Mouse (Mus musculus) heart, embryonic 15.5 days (tissue): Measurements from ENCODE around the gene Zkscan4. TPM values are rescaled to one million over a fixed set of nuclear protein-coding genes. Genes with fewer than 3 reads are reported as not detected.
"Not testable (repeated sequence)": the region's sequence is repeated elsewhere in the genome, so short reads cannot be mapped to it uniquely, and the experiment has no call there.

Experiments
- ATAC-seq: fragments of 200-750 bp; cut with Nextera tagmentation; replicated peaks from 2 replicates; pipeline ENCODE4 v1.8.0; 2017; ENCODE audit warnings: low read depth, moderate TSS enrichment; ENCODE audit not compliant: insufficient number of reproducible peaks, insufficient read depth, low FRiP score
- H3K27ac ChIP-seq: fragments of 300-500 bp; sonication (generic); 2 replicates; pipeline ENCODE4 v1.5.1; 2015; ENCODE audit warnings: mild to moderate bottlenecking, inconsistent platforms
- H3K27me3 ChIP-seq: fragments of 300-500 bp; sonication (generic); 2 replicates; pipeline ENCODE4 v1.6.1; 2015; ENCODE audit warnings: inconsistent platforms
- H3K36me3 ChIP-seq: fragments of 300-500 bp; sonication (generic); 2 replicates; pipeline ENCODE4 v1.6.1; 2015; ENCODE audit warnings: mild to moderate bottlenecking, inconsistent platforms
- H3K4me1 ChIP-seq: fragments of 300-500 bp; sonication (generic); replicated peaks from 2 replicates; pipeline ENCODE4 v1.6.1; 2015; ENCODE audit warnings: inconsistent platforms
- H3K4me2 ChIP-seq: fragments of 300-500 bp; sonication (generic); 2 replicates; pipeline ENCODE4 v1.6.1; 2015; ENCODE audit warnings: inconsistent platforms, mild to moderate bottlenecking, moderate library complexity
- H3K4me3 ChIP-seq: fragments of 300-500 bp; sonication (generic); 2 replicates; pipeline ENCODE4 v1.5.1; 2015; ENCODE audit warnings: mild to moderate bottlenecking, inconsistent platforms
- H3K9ac ChIP-seq: fragments of 300-500 bp; sonication (generic); 2 replicates; pipeline ENCODE4 v1.6.1; 2015; ENCODE audit warnings: mild to moderate bottlenecking, inconsistent platforms
- H3K9me3 ChIP-seq: fragments of 300-500 bp; sonication (generic); replicated peaks from 2 replicates; pipeline ENCODE4 v1.6.1; 2016; ENCODE audit warnings: inconsistent platforms
- WGBS: fragments of 180-500 bp; shearing (Covaris S2); methylation state at CpG from one replicate; pipeline ENCODE4 v1.1.7; 2015; ENCODE audit warnings: mixed read lengths; 5-methylcytosine and 5-hydroxymethylcytosine counted together
- polyA plus RNA-seq: library from polyadenylated mRNA; unstranded; fragments of >200 nt; fragmentation: Nextera tagmentation; extraction: Ambion mirVana; gene quantifications from 2 replicates; pipeline ENCODE4 v1.2.1, GENCODE M21; 2015

Gene Zkscan4
- 1.4 and 2.2 TPM in 2 replicates for polyA plus RNA-seq

GRCm38 (mm10) chr13:21478759-21479670 lies at the start of gene Zkscan4, which contains the start of gene Gm10065:
TSS of gene Zkscan4 (plus strand) at chr13:21478907.
TSS of gene Gm10065 (minus strand) at chr13:21479441.
- WGBS = 3% methylated on average over 31 of the region's 31 CpGs
- peak; percentile 83 for ATAC-seq

GRCm38 (mm10) chr13:21435476-21435875 lies 43.2 kb upstream of the Zkscan4 start:
- WGBS = 78% methylated on average over 4 of the region's 4 CpGs
- no peak overlapping the region for H3K27ac ChIP-seq
- ATAC-seq = no peak; the same call in 1 of the 2 replicates

More at GRCm38 (mm10) chr13:21478759-21479670, at the start of gene Zkscan4, which contains the start of gene Gm10065:
- H3K9me3 ChIP-seq, H3K36me3 ChIP-seq, H3K27me3 ChIP-seq, H3K4me1 ChIP-seq: not testable (repeated sequence)
- Histone ChIP-seq H3K27ac (peak within 1 kb of the TSS; percentile 79), H3K4me3 (peak within 1 kb of the TSS; percentile 60), H3K9ac (peak within 1 kb of the TSS; percentile 64), H3K4me2 (peak within 1 kb of the TSS; percentile 71)

DNA sequence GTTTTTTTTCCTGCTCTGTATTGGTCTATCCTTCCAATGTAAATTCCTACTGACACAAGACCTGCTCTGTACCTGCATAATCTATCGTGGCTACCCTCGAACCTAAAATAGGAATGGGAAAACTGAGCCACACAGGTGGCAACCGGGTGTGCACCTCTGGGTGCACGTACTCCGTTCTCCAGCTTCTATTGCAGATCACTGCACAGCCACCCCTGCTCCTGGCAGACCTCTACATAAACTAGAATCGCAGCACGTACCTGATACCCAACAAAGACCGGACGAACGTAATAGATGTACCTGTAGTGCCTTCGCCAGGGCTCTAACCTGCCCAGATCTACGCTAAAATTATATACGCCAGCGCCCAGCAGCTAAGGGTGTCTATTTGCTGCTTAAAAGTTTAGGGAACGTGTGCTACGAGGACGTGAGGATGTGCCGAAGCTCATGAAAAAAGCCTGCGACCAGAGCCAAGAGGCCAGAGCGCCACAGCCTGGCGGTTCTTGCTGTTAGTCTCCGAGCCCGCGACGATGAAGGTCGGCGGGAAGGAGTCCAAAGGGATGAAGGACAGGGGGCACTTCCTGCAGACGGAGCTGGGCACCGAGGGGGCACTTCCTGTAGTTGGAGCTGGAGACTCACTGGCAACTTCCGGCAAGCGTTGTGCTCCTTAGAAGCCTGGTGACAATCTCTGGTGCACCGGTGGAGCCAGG lies 38.1 kb upstream of the Zkscan4 start, which contains the start of gene Pgbd1:
Pgbd1 (minus strand) TSS at position 556 of the 704 bp plus-strand sequence.
- Histone ChIP-seq H3K36me3 (peaks cover 27% of the 10 kb centered on the region), H3K9me3 (no peaks in the 10 kb centered on the region), H3K4me1 (peaks cover 5% of the 10 kb centered on the region), H3K9ac (peak within 1 kb of the TSS; percentile 64), H3K4me2 (peak within 1 kb of the TSS; percentile 69), H3K4me3 (peak within 1 kb of the TSS; percentile 54), H3K27ac (peak within 1 kb of the TSS; percentile 87), H3K27me3 (no peaks in the 10 kb centered on the region)
- WGBS = 1% methylated on average over 32 of the region's 32 CpGs
- peak; percentile 89 for ATAC-seq

More at GRCm38 (mm10) chr13:21435476-21435875, 43.2 kb upstream of the Zkscan4 start:
- no peak overlapping the region for H3K4me2 ChIP-seq
- peaks cover 5% of the 10 kb centered on the region for H3K4me1 ChIP-seq
- no peaks in the 10 kb centered on the region for H3K27me3 ChIP-seq
- no peak overlapping the region for H3K9ac ChIP-seq
- H3K4me3 ChIP-seq = no peak overlapping the region
- no peaks in the 10 kb centered on the region for H3K36me3 ChIP-seq
- no peaks in the 10 kb centered on the region for H3K9me3 ChIP-seq

GRCm38 (mm10) chr13:21441207-21441572 lies 37.5 kb upstream of the Zkscan4 start:
- Histone ChIP-seq H3K4me1 (peaks cover 5% of the 10 kb centered on the region), H3K9me3 (no peaks in the 10 kb centered on the region), H3K9ac (peak overlapping the region; percentile 64), H3K4me3 (peak overlapping the region; percentile 54), H3K27me3 (no peaks in the 10 kb centered on the region), H3K27ac (peak overlapping the region; percentile 87), H3K4me2 (peak overlapping the region; percentile 69), H3K36me3 (peaks cover 32% of the 10 kb centered on the region)
- ATAC-seq = no peak
- WGBS = 17% methylated on average over 10 of the region's 10 CpGs

DNA sequence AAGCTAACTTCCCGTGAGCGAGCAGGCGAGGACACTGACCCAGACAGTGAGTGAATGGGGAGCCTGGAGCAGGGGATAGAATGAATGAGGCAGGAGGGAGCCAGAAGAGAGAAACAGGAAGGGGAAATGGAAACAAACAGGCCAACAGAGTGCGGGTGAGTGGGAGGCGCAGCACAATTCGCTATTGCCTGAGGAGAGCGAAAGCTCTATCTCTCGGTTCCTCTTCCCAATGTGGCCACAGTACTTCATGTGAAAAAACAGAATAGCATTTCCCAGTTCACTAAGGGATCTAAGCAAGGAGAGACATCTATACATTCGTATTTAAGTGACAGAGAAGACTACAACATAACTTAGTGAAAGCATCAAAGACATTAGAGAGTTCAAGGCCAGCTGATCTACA lies 31.9 kb upstream of the Zkscan4 start:
- H3K4me2 ChIP-seq = no peak overlapping the region
- no peaks in the 10 kb centered on the region; the same call in 1 of the 2 replicates for H3K4me1 ChIP-seq
- no peak overlapping the region for H3K9ac ChIP-seq
- no peaks in the 10 kb centered on the region for H3K27me3 ChIP-seq
- H3K36me3 ChIP-seq = peaks cover 57% of the 10 kb centered on the region
- no peak overlapping the region for H3K27ac ChIP-seq
- WGBS = 83% methylated on average over 9 of the region's 9 CpGs
- H3K4me3 ChIP-seq = no peak overlapping the region
- H3K9me3 ChIP-seq = no peaks in the 10 kb centered on the region
- ATAC-seq = no peak

GRCm38 (mm10) chr13:21447856-21448614 lies 30.7 kb upstream of the Zkscan4 start:
- 81% methylated on average over 16 of the region's 16 CpGs for WGBS
- no peak overlapping the region for H3K4me3 ChIP-seq
- H3K36me3 ChIP-seq = peaks cover 53% of the 10 kb centered on the region
- no peaks in the 10 kb centered on the region for H3K27me3 ChIP-seq
- ATAC-seq = no peak
- no peak overlapping the region for H3K4me2 ChIP-seq
- no peaks in the 10 kb centered on the region for H3K9me3 ChIP-seq
- H3K9ac ChIP-seq = no peak overlapping the region
- no peak overlapping the region for H3K27ac ChIP-seq
- peaks cover 7% of the 10 kb centered on the region; the same call in 1 of the 2 replicates for H3K4me1 ChIP-seq

DNA sequence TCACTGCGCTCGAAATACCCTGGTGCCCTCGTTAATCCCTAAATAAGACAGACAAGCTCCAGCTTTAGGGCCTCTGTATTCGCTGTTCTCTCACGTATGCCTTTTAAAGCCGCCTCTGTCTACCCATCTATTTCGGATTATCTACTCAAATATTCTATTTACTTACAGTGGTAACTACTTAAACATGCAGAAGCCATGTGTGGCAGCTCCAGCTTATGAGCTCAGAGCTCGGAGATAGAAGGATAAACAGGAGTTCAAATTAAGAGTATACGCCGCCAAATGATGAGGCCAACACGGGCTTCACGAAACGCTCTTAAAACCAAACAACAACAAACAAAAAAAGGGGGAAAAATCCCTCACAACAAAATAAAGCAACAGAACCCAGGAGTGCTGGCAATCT lies 25.7 kb upstream of the Zkscan4 start:
- no peaks in the 10 kb centered on the region for H3K27me3 ChIP-seq
- peak overlapping the region; percentile 64 for H3K4me2 ChIP-seq
- H3K36me3 ChIP-seq = peaks cover 8% of the 10 kb centered on the region
- H3K27ac ChIP-seq = peak overlapping the region; percentile 86
- peaks cover 10% of the 10 kb centered on the region; the same call in 1 of the 2 replicates for H3K4me1 ChIP-seq
- peak overlapping the region; percentile 87 for H3K4me3 ChIP-seq
- no peaks in the 10 kb centered on the region for H3K9me3 ChIP-seq
- 2% methylated on average over 13 of the region's 13 CpGs for WGBS
- ATAC-seq = no peak
- H3K9ac ChIP-seq = peak overlapping the region; percentile 82

DNA sequence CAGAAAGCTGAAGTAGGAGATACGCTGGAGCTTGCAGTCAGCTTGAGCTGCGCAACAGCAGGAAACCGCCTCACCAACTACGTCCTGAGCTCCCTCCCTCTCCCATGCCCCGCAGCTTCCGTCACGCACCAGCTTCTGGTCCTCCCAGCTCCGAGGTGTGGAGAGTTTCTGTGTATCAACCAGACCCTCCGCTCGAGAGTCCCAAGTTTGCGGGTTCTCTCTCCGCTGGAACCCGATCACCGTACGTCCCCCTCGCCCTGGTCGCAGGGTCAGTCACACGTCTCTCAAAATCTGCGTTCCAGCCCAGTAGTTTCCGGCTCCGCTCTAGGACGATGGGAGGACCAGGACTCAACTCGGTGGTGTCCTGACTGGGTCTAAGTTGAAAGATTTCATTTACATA lies 25.3 kb upstream of the Zkscan4 start, which contains the start of gene Zscan26:
Zscan26 (minus strand) TSS at position 282 of the 400 bp plus-strand sequence.
- Histone ChIP-seq H3K27ac (peak within 1 kb of the TSS; percentile 86), H3K27me3 (no peaks in the 10 kb centered on the region), H3K4me1 (peaks cover 10% of the 10 kb centered on the region; the same call in 1 of the 2 replicates), H3K9me3 (no peaks in the 10 kb centered on the region), H3K4me3 (peak within 1 kb of the TSS; percentile 87), H3K9ac (peak within 1 kb of the TSS; percentile 82), H3K36me3 (peaks cover 6% of the 10 kb centered on the region; the same call in 1 of the 2 replicates), H3K4me2 (peak within 1 kb of the TSS; percentile 64)
- WGBS = 0% methylated on average over 23 of the region's 23 CpGs
- peak; percentile 86 for ATAC-seq

DNA sequence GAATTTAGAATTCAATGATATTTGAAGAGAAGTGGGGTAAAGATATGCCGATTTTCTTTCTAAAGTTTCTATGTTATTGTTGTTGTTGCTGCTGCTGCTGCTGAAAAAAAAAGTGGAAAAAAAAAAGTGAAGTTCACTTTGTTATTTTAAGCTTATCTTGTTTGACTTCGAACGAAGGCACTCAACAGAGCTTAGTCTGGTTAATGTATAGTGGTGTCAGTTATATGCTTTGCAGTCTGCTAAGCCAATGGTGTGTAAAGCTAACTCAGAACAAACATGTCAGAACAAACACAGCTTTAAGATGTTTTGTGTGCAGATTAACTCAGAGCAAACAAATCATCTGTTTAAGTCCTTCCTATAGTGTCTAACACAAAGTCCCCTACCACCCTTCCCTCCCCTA lies 24.6 kb upstream of the Zkscan4 start:
- WGBS = 44% methylated on average over 3 of the region's 3 CpGs
- Histone ChIP-seq H3K4me1 (peaks cover 10% of the 10 kb centered on the region; the same call in 1 of the 2 replicates), H3K9me3 (no peaks in the 10 kb centered on the region), H3K4me2 (0 out of 2 replicates have a peak overlapping the region, but pooled peaks have one; percentile 64), H3K9ac (no peak overlapping the region), H3K27me3 (no peaks in the 10 kb centered on the region), H3K4me3 (no peak overlapping the region), H3K27ac (peak overlapping the region; percentile 86; the same call in 1 of the 2 replicates), H3K36me3 (peaks cover 6% of the 10 kb centered on the region; the same call in 1 of the 2 replicates)
- ATAC-seq = no peak

GRCm38 (mm10) chr13:21456347-21456746 lies 22.4 kb upstream of the Zkscan4 start:
- WGBS = 10% methylated on average over 4 of the region's 4 CpGs
- no peak overlapping the region for H3K9ac ChIP-seq
- H3K4me3 ChIP-seq = no peak overlapping the region
- no peaks in the 10 kb centered on the region for H3K27me3 ChIP-seq
- peaks cover 2% of the 10 kb centered on the region; the same call in 1 of the 2 replicates for H3K36me3 ChIP-seq
- no peak overlapping the region for H3K27ac ChIP-seq
- H3K9me3 ChIP-seq = no peaks in the 10 kb centered on the region
- H3K4me2 ChIP-seq = no peak overlapping the region
- no peak; the same call in 1 of the 2 replicates for ATAC-seq
- peaks cover 10% of the 10 kb centered on the region; the same call in 1 of the 2 replicates for H3K4me1 ChIP-seq
